Mouse (Mus musculus) cerebellum, adult 18-20 months (tissue): Measurements from ENCODE around the gene Borcs6.
"Not testable (repeated sequence)": the region's sequence is repeated elsewhere in the genome, so short reads cannot be mapped to it uniquely, and the experiment has no call there.

ENCODE experiments used
- DNase-seq, 2 experiments: peaks; one replicate each; pipeline ENCODE4 v3.0.0; 2021

Borcs6 gene

GRCm38 (mm10) chr11:69059357-69059974, at the start of gene Borcs6:
Gene Borcs6 (plus strand): TSS chr11:69059717.
- DNase-seq: peak; percentile 95 to 98

GRCm38 (mm10) chr11:69010400-69011323, 48.9 kb upstream of the Borcs6 start:
- no peak for DNase-seq

GRCm38 (mm10) chr11:69011445-69011844, 48.1 kb upstream of the Borcs6 start:
- not testable (repeated sequence) for DNase-seq

DNA sequence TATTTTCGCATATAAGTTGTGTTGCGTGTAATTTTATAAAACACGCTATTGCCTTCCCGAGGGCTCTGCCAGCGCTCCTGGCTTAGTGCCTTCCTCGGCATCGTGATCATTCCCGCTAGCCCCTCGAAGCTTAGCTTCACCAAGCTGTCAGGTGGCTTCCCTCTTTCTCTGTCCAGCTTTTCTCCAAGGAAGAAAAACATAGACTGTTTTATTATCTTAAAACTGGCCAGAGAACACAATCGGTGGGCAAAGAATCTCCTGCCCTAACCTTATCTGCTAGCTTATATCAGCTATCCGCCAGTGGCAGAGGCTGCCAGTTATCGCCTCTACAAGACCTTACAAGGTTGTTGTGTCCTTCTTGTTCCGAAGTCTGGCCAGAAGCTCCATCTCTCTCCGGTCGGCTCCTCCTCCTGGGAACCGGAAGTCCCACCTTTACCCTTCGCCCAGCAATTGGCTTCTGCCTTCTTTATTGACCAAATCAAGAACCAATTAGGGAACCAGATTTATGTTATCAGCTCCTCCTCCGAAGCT, 47.4 kb upstream of the Borcs6 start:
- peak; percentile 87 to 95 for DNase-seq

GRCm38 (mm10) chr11:69015644-69016441, 43.7 kb upstream of the Borcs6 start, which contains the start of gene Ctc1:
Gene Ctc1 (plus strand): TSS chr11:69015911.
- peak; percentile 92 to 94 for DNase-seq

DNA sequence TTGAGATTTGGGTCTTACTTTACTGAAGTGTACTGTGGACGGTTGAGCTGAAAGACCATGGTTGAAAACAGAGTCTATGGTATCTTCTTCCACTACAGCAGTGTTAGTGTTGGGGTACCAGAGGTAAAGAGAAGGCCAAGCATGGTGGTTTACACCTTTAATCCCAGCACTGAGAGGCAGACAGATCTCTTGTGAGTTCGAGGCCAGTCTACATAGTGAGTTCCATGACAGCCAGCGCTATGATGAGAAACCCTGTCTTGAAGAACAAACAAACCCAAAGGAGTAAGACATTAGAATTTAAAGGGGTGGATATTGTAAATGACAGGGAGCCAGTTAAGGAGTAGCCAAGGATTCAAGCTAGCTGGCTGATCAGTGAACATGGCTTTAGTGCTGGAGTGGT, 42.8 kb upstream of the Borcs6 start:
- no peak for DNase-seq

DNA sequence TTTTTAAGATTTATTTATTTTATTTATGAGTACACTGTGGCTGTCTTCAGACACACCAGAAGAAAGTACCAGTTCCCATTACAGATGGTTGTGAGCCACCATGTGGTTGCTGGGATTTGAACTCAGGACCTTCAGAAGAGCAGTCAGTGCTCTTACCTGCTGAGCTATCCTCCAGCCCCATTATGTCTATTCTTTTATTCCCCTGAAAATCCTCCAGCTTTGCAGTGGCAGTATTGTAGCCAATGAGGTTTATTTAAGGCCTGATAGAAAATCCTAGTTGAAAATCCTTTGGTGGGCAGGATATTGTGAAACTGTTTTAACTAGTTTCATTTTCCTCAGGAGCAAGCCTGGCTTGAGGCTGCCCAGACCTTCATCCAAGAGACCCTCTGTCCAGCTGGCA, 38.8 kb upstream of the Borcs6 start:
- no peak for DNase-seq

- no peak for DNase-seq
Observed at GRCm38 (mm10) chr11:69026562-69026961, 33.0 kb upstream of the Borcs6 start.

DNA sequence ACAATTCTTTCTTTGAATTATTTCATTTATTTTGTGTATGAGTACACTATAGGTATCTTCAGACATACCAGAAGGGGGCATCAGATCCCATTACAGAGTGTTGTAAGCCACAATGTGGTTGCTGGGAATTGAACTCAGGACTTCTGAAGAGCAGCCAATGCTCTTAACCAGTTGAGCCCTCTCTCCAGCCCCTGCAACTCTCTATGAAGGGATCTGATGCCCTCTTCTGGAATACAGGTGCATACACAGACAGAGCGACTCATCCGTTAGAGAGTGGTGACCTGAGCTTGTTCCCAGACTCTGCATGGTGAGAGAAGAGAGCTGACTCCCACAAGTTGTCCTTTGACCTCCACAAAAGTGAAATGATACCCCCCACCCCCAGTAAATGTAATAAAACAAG, 30.7 kb upstream of the Borcs6 start:
- no peak for DNase-seq

DNA sequence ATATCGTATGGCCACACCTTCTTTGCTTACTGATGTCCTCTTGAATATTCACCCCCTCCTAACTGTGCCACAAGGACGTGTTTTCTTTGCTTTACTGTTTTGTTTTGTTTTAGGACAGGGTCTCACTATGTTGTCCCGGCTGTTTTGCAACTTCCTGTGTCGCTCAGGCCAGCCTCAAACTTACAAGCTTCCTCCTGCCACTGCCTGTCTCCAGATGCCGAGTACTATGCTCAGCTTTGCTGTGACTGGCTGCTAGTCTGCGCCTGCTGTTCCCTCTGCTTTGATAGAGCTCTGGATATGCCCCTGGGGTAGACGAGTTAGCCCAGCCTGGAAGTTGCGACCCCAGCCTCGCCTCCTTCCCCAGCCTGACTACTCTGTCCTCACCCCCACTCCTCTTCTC, 26.0 kb upstream of the Borcs6 start:
- no peak for DNase-seq

- no peak for DNase-seq
Observed at GRCm38 (mm10) chr11:69034585-69034984, 24.9 kb upstream of the Borcs6 start.

GRCm38 (mm10) chr11:69035411-69035810, 24.1 kb upstream of the Borcs6 start:
- no peak for DNase-seq

DNA sequence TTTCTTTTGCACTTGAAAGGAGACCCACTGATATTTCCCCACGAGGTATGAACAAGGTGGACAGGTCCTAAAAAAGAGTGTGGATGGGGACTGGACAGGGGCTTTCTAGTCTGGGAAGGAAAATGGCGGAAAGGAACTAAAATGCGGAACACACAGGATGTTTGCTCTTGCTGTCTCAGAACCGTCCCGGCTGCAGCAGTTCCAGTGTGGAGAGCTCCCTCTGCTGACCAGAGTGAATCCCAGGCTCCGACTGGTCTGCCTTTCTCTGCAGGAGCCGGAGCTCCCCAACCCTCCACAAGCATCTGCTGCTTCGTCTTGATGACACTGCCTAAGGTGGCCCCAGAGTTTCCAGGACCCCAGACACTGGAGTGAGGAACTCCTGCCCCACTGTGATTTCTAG, 23.7 kb upstream of the Borcs6 start:
- DNase-seq: peak; percentile 91 to 93

- peak; percentile 85 to 93 for DNase-seq
Observed at GRCm38 (mm10) chr11:69036486-69037230, 22.9 kb upstream of the Borcs6 start.

GRCm38 (mm10) chr11:69037231-69038061, 22.1 kb upstream of the Borcs6 start:
- DNase-seq: peak; percentile 79 to 87

DNA sequence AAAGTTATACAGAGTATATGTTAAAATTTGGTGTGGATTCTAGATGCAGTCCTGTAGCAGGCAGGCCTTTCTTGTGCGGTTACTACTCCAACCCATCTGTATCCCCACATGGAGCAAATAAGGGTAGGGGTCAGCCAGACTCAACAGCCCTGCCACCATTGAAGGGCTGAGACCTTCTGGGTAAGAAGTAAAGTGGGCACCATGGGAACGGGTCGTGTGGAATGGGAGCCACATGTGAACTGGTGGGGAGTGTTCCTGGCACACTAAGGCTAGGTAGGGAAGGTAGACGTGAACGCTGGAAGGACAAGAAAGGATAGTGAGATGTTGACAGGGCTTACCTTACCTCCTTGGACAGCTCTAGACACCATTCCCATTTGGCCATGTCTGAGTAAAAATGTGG, 21.3 kb upstream of the Borcs6 start:
- peak; percentile 11 to 22 for DNase-seq

DNA sequence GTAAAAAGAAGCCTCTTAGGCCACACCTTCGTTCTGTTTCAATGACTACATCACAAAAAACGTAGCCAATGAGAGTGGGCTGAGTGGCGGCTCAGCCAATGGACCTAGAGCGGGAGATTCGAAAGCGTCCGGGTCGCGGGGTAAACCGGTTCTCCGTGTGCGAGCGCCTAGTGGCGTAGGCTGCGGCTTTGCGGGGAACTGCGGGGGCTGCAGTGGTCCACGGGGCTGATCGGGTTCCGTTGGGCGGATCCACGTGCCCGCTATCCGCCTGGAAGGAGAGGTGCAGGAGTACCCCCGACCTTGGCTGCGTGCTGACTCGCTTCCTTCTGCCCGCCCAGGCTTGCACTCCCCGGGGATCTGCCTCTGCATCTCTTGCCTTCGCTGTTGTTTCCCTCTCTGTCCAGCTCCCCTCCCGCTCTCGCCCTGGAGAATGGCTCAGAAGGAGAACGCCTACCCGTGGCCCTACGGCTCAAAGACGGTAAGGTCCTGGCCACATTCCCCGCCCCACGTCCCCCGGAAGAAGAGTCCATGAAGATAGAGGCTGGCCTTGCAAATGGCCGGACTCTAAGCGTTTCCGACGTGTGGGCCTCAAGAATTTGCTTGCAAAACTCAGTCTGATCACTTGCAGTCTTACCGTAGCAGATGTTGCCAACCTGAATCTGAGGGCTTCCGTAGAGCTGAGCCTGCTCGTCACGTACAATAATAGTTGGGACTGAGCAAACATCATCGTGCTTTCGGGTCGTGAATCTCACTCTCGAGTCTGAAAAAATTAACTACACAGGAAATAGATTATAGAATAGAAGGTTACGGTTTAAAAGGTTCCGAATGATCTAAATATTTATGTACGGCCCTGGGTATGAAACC, 13.8 kb upstream of the Borcs6 start, which contains the start of gene Aurkb:
TSS of gene Aurkb (plus strand) at position 117 of the 864 bp plus-strand sequence.
- peak; percentile 71 to 81 for DNase-seq

DNA sequence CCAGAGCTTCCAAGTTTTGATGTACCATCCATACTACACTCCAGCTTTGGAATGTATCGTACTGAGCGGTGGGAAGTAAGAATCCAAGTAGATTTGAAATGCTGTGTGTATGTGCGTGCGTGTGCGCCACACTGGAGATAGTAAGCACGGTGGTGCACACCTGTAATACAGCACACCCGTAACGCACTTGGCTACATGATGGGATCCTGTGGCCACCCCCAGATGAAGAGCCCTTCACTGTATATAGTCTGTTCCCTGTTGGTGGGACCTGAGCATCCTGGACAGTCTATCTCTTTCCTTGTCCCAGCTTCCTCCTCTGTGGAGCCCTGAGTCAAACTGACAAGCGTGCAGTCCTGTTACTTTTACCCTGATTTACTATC, 13.1 kb upstream of the Borcs6 start:
- DNase-seq: no peak

- no peak for DNase-seq
Observed at GRCm38 (mm10) chr11:69047592-69047991, 11.9 kb upstream of the Borcs6 start.

- no peak for DNase-seq
Observed at GRCm38 (mm10) chr11:69048151-69048550, 11.4 kb upstream of the Borcs6 start.
